In genomic region chr2:127518831-127519230, GRCm38 (mm10) we compare ENCODE assay signal across 22 mouse cellular contexts. TPM values are rescaled to one million over a fixed set of nuclear protein-coding genes. Genes with fewer than 3 reads are reported as not detected.
DNase-seq lines count a peak whose midpoint lies in the region; ATAC-seq and TF ChIP-seq lines count a peak whose summit lies in the region.
"Had no signal": no experiment of that assay in that cellular context is flagged by ENCODE, and none has a peak within 500 bp of the region (broad histone marks: within the 10 kb centered on the region; RNA-seq: fewer than 3 reads in every experiment).

No protein-coding gene starts in this region.

- H3K4me3 ChIP-seq in cerebellum, adult 2 months (replicated peaks; ENCODE audit: insufficient read depth, low read depth, low read length) = peak overlapping the region; percentile 85
- H3K4me3 ChIP-seq in hindbrain, postnatal 0 days (ENCODE audit: low read length) = no peak overlapping the region
- H3K4me3 ChIP-seq in hindbrain, embryonic 13.5 days = no peak overlapping the region
- H3K4me3 ChIP-seq in cortical plate, adult 2 months (ENCODE audit: insufficient read depth, low read length) = peak overlapping the region; percentile 83
- H3K4me3 ChIP-seq in midbrain, embryonic 14.5 days (replicated peaks; ENCODE audit: low read depth, low read length) = no peak overlapping the region
- H3K4me3 ChIP-seq: forebrain, embryonic 15.5 days; heart, embryonic 12.5 days; limb, embryonic 12.5 days; liver, embryonic 12.5 days had no signal

- peak overlapping the region; percentile 78 for H3K4me2 ChIP-seq in hindbrain, postnatal 0 days (ENCODE audit: low read depth, low read length)
- no peak overlapping the region for H3K4me2 ChIP-seq in hindbrain, embryonic 13.5 days
- H3K4me2 ChIP-seq in midbrain, embryonic 14.5 days (ENCODE audit: low read length) = peak overlapping the region; percentile 57; the same call in 1 of the 2 replicates
- H3K4me2 ChIP-seq: heart, embryonic 12.5 days; limb, embryonic 12.5 days; liver, embryonic 12.5 days had no signal

- peaks cover 52% of the 10 kb centered on the region for H3K4me1 ChIP-seq in cerebellum, adult 2 months (ENCODE audit: control insufficient read depth, insufficient read depth, low read length)
- H3K4me1 ChIP-seq in hindbrain, postnatal 0 days (ENCODE audit: insufficient read depth, low read length) = peaks cover 23% of the 10 kb centered on the region
- peaks cover 62% of the 10 kb centered on the region for H3K4me1 ChIP-seq in hindbrain, embryonic 13.5 days (replicated peaks)
- H3K4me1 ChIP-seq in cortical plate, adult 2 months (ENCODE audit: control insufficient read depth, insufficient read depth, low read length) = peaks cover 2% of the 10 kb centered on the region
- peaks cover 21% of the 10 kb centered on the region for H3K4me1 ChIP-seq in midbrain, embryonic 14.5 days (ENCODE audit: control insufficient read depth, insufficient read depth, low read length)

- H3K9ac ChIP-seq in hindbrain, postnatal 0 days (replicated peaks; ENCODE audit: low read length) = no peak overlapping the region
- H3K9ac ChIP-seq in hindbrain, embryonic 13.5 days = no peak overlapping the region
- no peak overlapping the region for H3K9ac ChIP-seq in midbrain, embryonic 14.5 days (replicated peaks; ENCODE audit: low read length)
- H3K9ac ChIP-seq: forebrain, embryonic 15.5 days; heart, embryonic 12.5 days; limb, embryonic 12.5 days; liver, embryonic 12.5 days had no signal

- TF ChIP-seq POLR2A in cerebellum, adult 2 months (IDR thresholded peaks at IDR 0.05; ENCODE audit: borderline replicate concordance, insufficient read depth, low read length) = no peak
- no peak for TF ChIP-seq POLR2A in cortical plate, adult 2 months (IDR thresholded peaks at IDR 0.05; ENCODE audit: extremely low read depth, insufficient read depth, low read length)

- no peak for DNase-seq in cerebellum, adult 2 months
- DNase-seq in cerebellum, adult 11-12 months = no peak
- DNase-seq in hindbrain, postnatal 0 days (ENCODE audit: low spot score) = no peak
- DNase-seq in midbrain, embryonic 14.5 days = no peak
- no peak for DNase-seq in frontal cortex, postnatal 25 days (ENCODE audit: low spot score in 2 of 2)
- no peak for DNase-seq in gastrocnemius, postnatal 14 days
- DNase-seq: heart, postnatal 14 days; kidney, adult 2 months; kidney, postnatal 10 days; lung, adult 2 months; right cerebral cortex, postnatal 4 days had no signal

- ATAC-seq in hindbrain, postnatal 0 days = no peak
- no peak for ATAC-seq in hindbrain, embryonic 13.5 days (ENCODE audit: low FRiP score)
- ATAC-seq in midbrain, embryonic 14.5 days (ENCODE audit: low FRiP score, low TSS enrichment) = no peak
- ATAC-seq: CD4-positive, CD25-positive, alpha-beta regulatory T cell, adult 4 months; forebrain, embryonic 15.5 days; liver, embryonic 12.5 days; Patski had no signal

- H3K27ac ChIP-seq in cerebellum, adult 2 months (ENCODE audit: insufficient read depth, low read length) = peak overlapping the region; percentile 90
- H3K27ac ChIP-seq in hindbrain, postnatal 0 days = peak overlapping the region; percentile 34; the same call in 1 of the 2 replicates
- H3K27ac ChIP-seq in hindbrain, embryonic 13.5 days = no peak overlapping the region
- H3K27ac ChIP-seq in cortical plate, adult 2 months (ENCODE audit: insufficient read depth, low read length) = peak overlapping the region; percentile 55
- no peak overlapping the region for H3K27ac ChIP-seq in midbrain, embryonic 14.5 days (replicated peaks; ENCODE audit: low read depth, low read length)
- H3K27ac ChIP-seq: forebrain, embryonic 15.5 days; limb, embryonic 12.5 days; liver, embryonic 12.5 days had no signal

- intact Hi-C loops in gastrocnemius, postnatal 14 days (cut with DNase I; ENCODE audit: low total_unique reads) = no loop called here

- 30% methylated on average over 3 of the region's 3 CpGs for WGBS in cerebellum, adult 2 months
- WGBS in hindbrain, postnatal 0 days = 70% methylated on average over 3 of the region's 3 CpGs
- WGBS in hindbrain, embryonic 13.5 days = 75% methylated on average over 3 of the region's 3 CpGs
- 80% methylated on average over 3 of the region's 3 CpGs for WGBS in midbrain, embryonic 14.5 days

- TF ChIP-seq CTCF in cerebellum, adult 2 months (IDR thresholded peaks at IDR 0.05; ENCODE audit: borderline replicate concordance, insufficient read depth, low read depth, low read length) = no peak
- no peak for TF ChIP-seq CTCF in hindbrain, postnatal 0 days (IDR thresholded peaks at IDR 0.05; ENCODE audit: low read depth)
- TF ChIP-seq CTCF in cortical plate, adult 2 months (IDR thresholded peaks at IDR 0.05; ENCODE audit: extremely low read depth, insufficient read depth, low read length) = no peak

- no peaks in the 10 kb centered on the region for H3K9me3 ChIP-seq in hindbrain, postnatal 0 days (ENCODE audit: low read length)
- H3K9me3 ChIP-seq in hindbrain, embryonic 13.5 days = no peaks in the 10 kb centered on the region
- H3K9me3 ChIP-seq in midbrain, embryonic 14.5 days (ENCODE audit: control insufficient read depth, low read length) = no peaks in the 10 kb centered on the region
- H3K9me3 ChIP-seq: forebrain, embryonic 15.5 days; heart, embryonic 12.5 days; limb, embryonic 12.5 days; liver, embryonic 12.5 days had no signal

- H3K36me3 ChIP-seq in hindbrain, postnatal 0 days (ENCODE audit: insufficient read depth, low read length) = no peaks in the 10 kb centered on the region
- H3K36me3 ChIP-seq in hindbrain, embryonic 13.5 days = no peaks in the 10 kb centered on the region
- no peaks in the 10 kb centered on the region for H3K36me3 ChIP-seq in midbrain, embryonic 14.5 days (ENCODE audit: control insufficient read depth, insufficient read depth, low read length)
- H3K36me3 ChIP-seq: forebrain, embryonic 15.5 days; heart, embryonic 12.5 days; limb, embryonic 12.5 days; liver, embryonic 12.5 days had no signal

- no peaks in the 10 kb centered on the region for H3K27me3 ChIP-seq in cerebellum, adult 2 months (ENCODE audit: control insufficient read depth, insufficient read depth, low read length)
- no peaks in the 10 kb centered on the region for H3K27me3 ChIP-seq in hindbrain, postnatal 0 days (ENCODE audit: insufficient read depth, low read length)
- no peaks in the 10 kb centered on the region for H3K27me3 ChIP-seq in hindbrain, embryonic 13.5 days
- H3K27me3 ChIP-seq in midbrain, embryonic 14.5 days (ENCODE audit: control insufficient read depth, insufficient read depth, low read length) = no peaks in the 10 kb centered on the region
- H3K27me3 ChIP-seq: forebrain, embryonic 15.5 days had no signal

RNA-seq across cellular contexts. Expression of gene Kcnip3, which starts 3.1 kb away (rescaled TPM):
- polyA plus RNA-seq in cerebellum, adult 2 months (2012; rRNA removed) = 81.6 and 83.9 TPM in 2 replicates
- total RNA-seq in hindbrain, postnatal 0 days (2014; rRNA removed) = 34.7 and 39.0 TPM in 2 replicates
- 12.4 and 13.8 TPM in 2 replicates for polyA plus RNA-seq in hindbrain, postnatal 0 days (2015; fragmentation: Nextera tagmentation; extraction: Ambion mirVana)
- 3.6 and 4.8 TPM in 2 replicates for polyA plus RNA-seq in hindbrain, embryonic 13.5 days (2015; fragmentation: Nextera tagmentation; extraction: Ambion mirVana)
- 109 and 110 TPM in 2 replicates for polyA plus RNA-seq in cortical plate, adult 2 months (2012; rRNA removed)
- polyA plus RNA-seq in midbrain, embryonic 14.5 days (2014; fragmentation: Nextera tagmentation; extraction: Ambion mirVana) = 10.7 and 13.1 TPM in 2 replicates
- under 1 TPM; 0.53 to 0.86 TPM for total RNA-seq in gastrocnemius, postnatal 14 days (2021)
- polyA plus RNA-seq: CD4-positive, CD25-positive, alpha-beta regulatory T cell, adult 4 months had no signal

RNA-seq across cellular contexts. Expression of gene Prom2, which starts 22.4 kb away (rescaled TPM):
- 3.3 and 4.1 TPM in 2 replicates for polyA plus RNA-seq in cerebellum, adult 2 months (2012; rRNA removed)
- total RNA-seq in hindbrain, postnatal 0 days (2014; rRNA removed) = 0.07 and 0.10 TPM in 2 replicates
- polyA plus RNA-seq in hindbrain, postnatal 0 days (2015; fragmentation: Nextera tagmentation; extraction: Ambion mirVana) = 0.10 and 0.32 TPM in 2 replicates
- 0.10 TPM in 1 of 2 replicates, not detected in the other for polyA plus RNA-seq in hindbrain, embryonic 13.5 days (2015; fragmentation: Nextera tagmentation; extraction: Ambion mirVana)
- 0.17 and 0.21 TPM in 2 replicates for polyA plus RNA-seq in cortical plate, adult 2 months (2012; rRNA removed)
- polyA plus RNA-seq in midbrain, embryonic 14.5 days (2014; fragmentation: Nextera tagmentation; extraction: Ambion mirVana) = not detected in 2 replicates
- total RNA-seq in gastrocnemius, postnatal 14 days (2021) = not detected
- total RNA-seq: gastrocnemius, postnatal 4 days; heart, postnatal 14 days; monocyte, adult 5-6 weeks had no signal
- polyA plus RNA-seq: CD4-positive, CD25-positive, alpha-beta regulatory T cell, adult 4 months; forebrain, embryonic 15.5 days; liver, embryonic 12.5 days; neural tube, embryonic 14.5 days; Patski had no signal

Comparison
In these comparisons a context has a peak if more than half of its experiments do, and no peak if none do; other contexts are left out.
1. H3K27ac ChIP-seq: peak in cerebellum, adult 2 months (single experiment), hindbrain, postnatal 0 days (single experiment) and cortical plate, adult 2 months (single experiment); none in hindbrain, embryonic 13.5 days (single experiment) and midbrain, embryonic 14.5 days (single experiment).
2. H3K4me3 ChIP-seq: peak in cerebellum, adult 2 months (single experiment) and cortical plate, adult 2 months (single experiment); none in hindbrain, postnatal 0 days (single experiment), hindbrain, embryonic 13.5 days (single experiment) and midbrain, embryonic 14.5 days (single experiment).